Mouse (Mus musculus): ENCODE data around the gene Cenpl.
A peak's percentile ranks its signal among the peaks of the same experiment; 100 is the strongest.
"Not testable (repeated sequence)": the region's sequence is repeated elsewhere in the genome, so short reads cannot be mapped to it uniquely, and the experiment has no call there.

Gene Cenpl

GRCm38 (mm10) chr1:161070352-161071271 lies at the start of gene Cenpl, which contains the start of gene Dars2:
Gene Cenpl (plus strand): TSS chr1:161070713.
Gene Dars2 (minus strand): TSS chr1:161070658.
- DNase-seq = peak; percentile 91 to 94

GRCm38 (mm10) chr1:161025410-161026210 lies 44.9 kb upstream of the Cenpl start:
- DNase-seq = no peak

- DNase-seq = no peak
Measured at GRCm38 (mm10) chr1:161027196-161027595, 43.3 kb upstream of the Cenpl start.

GRCm38 (mm10) chr1:161028427-161028826 lies 42.1 kb upstream of the Cenpl start:
- DNase-seq = not testable (repeated sequence)

GRCm38 (mm10) chr1:161030058-161030457 lies 40.5 kb upstream of the Cenpl start:
- DNase-seq = no peak

- no peak for DNase-seq
Measured at GRCm38 (mm10) chr1:161031881-161032280, 38.6 kb upstream of the Cenpl start.

- DNase-seq = no peak
Measured at GRCm38 (mm10) chr1:161032345-161032744, 38.2 kb upstream of the Cenpl start.

- DNase-seq = no peak
Measured at GRCm38 (mm10) chr1:161033856-161034434, 36.6 kb upstream of the Cenpl start.

GRCm38 (mm10) chr1:161034435-161035280 lies 35.9 kb upstream of the Cenpl start, which contains the start of gene Zbtb37:
Gene Zbtb37 (minus strand): TSS chr1:161034849.
- DNase-seq = peak; percentile 100

- no peak for DNase-seq
Measured at GRCm38 (mm10) chr1:161035281-161035785, 35.2 kb upstream of the Cenpl start.

- DNase-seq = no peak
Measured at GRCm38 (mm10) chr1:161035786-161036404, 34.6 kb upstream of the Cenpl start.

- DNase-seq = no peak
Measured at GRCm38 (mm10) chr1:161036411-161036841, 34.1 kb upstream of the Cenpl start.

- DNase-seq = no peak
Measured at GRCm38 (mm10) chr1:161037026-161037425, 33.5 kb upstream of the Cenpl start.

- no peak for DNase-seq
Measured at GRCm38 (mm10) chr1:161037599-161037998, 32.9 kb upstream of the Cenpl start.

- DNase-seq = no peak
Measured at GRCm38 (mm10) chr1:161038004-161038403, 32.5 kb upstream of the Cenpl start.

- DNase-seq = no peak
Measured at GRCm38 (mm10) chr1:161038968-161039721, 31.4 kb upstream of the Cenpl start.

GRCm38 (mm10) chr1:161039741-161040425 lies 30.6 kb upstream of the Cenpl start:
- no peak for DNase-seq

- no peak for DNase-seq
Measured at GRCm38 (mm10) chr1:161040426-161040770, 30.1 kb upstream of the Cenpl start.

GRCm38 (mm10) chr1:161040855-161041254 lies 29.7 kb upstream of the Cenpl start:
- no peak for DNase-seq
